Mouse (Mus musculus) gastrocnemius, postnatal 10 days (tissue): ENCODE results near the gene Ranbp17. TPM values are rescaled to one million over a fixed set of nuclear protein-coding genes. Genes with fewer than 3 reads are reported as not detected.
A peak's percentile ranks its signal among the peaks of the same experiment; 100 is the strongest.

ENCODE experiments used
- DNase-seq: peaks from one replicate; pipeline ENCODE4 v3.0.0; 2021; ENCODE audit warnings: mixed read lengths
- total RNA-seq, 2 experiments: library from RNA; stranded (reverse); gene quantifications; 2 replicates each; pipeline ENCODE4 v1.2.3; 2021

The Ranbp17 gene
- total RNA-seq, 2 experiments from 2014 or later: 1.9 to 2.8 TPM

DNA sequence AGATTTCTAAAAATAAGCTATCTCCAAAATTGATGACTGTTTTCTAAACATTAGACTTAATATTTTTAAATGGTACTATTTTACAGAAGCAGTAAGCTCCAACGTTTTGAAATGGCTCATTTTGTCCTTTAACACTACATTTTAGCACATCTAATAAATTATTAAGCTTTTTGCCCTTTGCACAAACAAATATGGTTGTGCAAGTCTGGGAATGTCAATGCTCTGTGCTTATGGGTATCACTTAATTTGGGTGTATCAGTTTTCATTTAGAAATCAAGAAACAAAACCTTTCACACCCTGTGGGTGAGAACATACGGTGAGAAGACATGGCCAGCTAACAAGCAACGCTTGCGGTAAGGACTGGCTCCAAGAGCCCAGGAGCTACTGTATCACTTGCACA, 108.9 kb downstream of the Ranbp17 start:
- DNase-seq: no peak

DNA sequence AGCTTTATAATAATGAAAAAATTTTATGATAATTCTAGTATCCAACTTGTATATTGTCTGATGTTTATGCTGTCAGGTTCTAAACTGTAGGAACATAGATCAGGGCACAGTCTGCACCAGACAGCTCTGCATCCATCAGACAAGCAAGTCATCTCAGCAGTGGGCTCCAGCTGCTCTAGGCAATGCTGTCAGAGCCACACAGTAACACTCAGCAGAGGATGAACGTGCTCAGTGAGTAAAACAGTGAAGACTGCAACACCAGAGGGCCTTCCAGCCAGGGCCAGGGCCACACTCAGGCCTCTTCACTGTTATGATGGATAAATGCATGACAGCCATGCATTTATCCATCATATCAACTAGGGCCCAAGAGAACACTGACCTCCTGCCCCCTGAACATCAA, 114.2 kb downstream of the Ranbp17 start:
- DNase-seq: no peak

DNA sequence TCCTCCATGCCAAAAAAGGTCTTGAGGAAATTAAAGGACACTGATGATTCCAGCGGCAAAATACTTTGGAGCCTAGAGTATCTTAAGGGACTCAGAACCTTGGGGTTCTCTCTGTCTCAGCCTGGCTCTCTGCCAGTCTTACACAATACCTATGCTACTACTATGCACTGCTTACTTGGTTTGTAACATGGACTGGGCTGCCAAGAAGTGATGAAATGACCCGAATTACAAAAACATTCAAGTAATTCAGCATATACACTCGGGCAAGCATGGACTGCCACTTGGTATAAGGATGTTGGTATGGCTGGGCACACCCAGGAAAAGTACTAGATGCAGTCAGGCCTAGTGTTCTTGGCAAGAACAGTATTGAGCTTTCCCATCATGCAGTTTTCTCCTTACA, 114.8 kb downstream of the Ranbp17 start:
- DNase-seq: no peak

DNA sequence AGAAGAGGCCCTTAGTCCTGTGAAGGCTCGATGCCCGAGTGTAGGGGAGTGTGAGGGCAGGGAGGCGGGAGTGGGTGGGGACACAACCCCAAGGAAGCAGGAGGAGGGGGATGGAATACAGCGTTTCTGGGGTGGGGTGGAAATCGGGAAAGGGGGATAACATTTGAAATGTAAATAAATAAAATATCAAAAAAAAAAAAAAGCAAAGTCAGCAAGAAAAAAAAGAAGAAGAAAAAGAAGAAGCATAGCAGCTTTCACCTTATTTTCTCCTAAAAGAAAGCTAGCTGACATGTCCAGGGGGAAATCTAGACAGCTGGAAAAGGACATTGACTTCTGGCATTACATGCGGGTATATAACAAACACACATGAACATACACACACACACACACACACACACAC, 117.3 kb downstream of the Ranbp17 start:
- no peak for DNase-seq

DNA sequence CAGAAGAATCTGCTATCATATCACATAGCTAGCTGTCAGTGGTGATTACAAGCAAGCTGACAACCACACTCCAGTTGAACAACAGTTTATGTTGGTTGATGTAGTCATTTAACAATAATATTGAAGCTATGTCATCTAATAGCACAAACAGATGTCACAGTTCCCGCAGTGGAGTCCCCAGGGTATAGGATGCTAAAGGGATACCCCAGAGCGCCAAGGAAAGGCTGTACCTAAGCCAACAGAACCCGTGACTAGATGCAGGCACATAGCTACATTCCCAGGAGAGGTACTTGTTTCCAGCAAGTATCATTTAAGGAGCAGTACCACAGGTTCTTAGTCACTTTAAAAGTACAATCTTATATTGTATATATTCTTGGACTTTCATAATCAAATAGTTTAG, 119.5 kb downstream of the Ranbp17 start:
- DNase-seq: no peak

DNA sequence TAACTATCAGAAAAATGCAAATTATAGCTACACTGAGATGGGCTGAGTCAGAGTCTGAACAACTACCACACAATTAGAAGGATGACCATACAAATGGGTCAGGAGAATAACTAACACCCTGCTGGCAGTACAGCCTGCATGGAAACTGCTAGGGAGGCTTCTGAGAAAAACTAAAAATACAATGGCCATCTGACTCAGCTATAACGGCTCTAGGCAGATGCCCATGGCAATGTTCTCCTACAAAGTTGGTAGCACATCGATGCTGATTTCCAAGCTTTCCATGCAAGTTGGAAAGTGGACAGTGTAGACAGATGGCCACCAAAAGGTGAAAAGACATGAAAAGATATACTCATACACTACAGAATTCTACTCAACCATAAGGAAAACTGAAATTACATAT, 124.9 kb downstream of the Ranbp17 start:
- DNase-seq: no peak

DNA sequence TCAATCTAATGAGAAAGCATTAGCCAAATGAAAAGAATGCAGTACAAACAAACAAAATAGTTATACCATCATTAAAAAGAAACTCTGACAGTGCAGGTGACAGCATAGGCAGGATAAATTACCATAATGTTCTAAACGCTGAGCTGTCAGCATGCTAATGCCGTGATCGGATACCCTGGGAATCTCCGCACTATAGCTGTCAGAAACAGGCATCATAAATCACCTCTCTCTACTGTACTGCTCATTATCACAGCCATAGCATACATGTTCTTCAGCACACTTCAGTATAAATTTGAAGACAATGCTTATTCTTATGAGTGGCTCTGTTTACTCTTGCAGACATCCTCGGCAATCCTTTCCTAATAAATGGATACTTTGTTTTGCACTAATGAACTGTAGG, 151.7 kb downstream of the Ranbp17 start:
- no peak for DNase-seq

DNA sequence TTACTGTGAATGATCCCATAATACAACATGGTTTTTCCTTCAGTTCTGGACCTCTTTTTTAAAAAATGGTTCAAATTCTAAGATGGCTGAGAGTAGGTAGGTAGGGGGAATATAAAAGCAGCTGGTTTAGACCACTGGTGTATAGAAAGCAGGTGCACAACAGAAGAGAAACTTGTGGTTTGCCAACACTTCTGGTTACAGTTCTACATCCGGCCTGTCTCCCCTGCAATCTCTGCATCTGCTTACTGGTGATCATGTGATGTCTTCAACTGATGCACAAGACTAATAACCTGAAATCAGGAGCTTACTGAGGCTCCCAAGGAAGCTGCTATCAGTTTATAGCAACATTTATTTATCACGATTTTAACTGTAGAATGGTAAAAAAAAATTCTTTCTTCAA, 164.3 kb downstream of the Ranbp17 start:
- DNase-seq: no peak

DNA sequence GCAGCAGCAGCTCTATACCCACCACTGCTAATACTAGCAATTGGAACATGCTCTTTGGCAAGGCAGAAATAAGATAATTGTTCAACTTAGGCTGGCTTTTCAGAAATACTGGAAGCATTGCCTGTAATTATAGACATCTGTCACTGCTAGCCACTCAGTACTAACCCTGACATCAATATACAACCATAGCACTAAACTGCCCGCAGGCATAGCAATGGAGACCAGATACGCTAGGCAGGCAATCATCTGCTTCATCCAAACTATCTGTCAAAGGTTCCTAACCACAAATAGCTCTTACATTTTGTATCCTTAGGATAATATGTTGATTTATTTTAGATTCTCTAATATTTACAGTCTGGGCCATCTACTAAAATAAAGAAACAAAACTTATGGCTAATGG, 171.5 kb downstream of the Ranbp17 start:
- no peak for DNase-seq

DNA sequence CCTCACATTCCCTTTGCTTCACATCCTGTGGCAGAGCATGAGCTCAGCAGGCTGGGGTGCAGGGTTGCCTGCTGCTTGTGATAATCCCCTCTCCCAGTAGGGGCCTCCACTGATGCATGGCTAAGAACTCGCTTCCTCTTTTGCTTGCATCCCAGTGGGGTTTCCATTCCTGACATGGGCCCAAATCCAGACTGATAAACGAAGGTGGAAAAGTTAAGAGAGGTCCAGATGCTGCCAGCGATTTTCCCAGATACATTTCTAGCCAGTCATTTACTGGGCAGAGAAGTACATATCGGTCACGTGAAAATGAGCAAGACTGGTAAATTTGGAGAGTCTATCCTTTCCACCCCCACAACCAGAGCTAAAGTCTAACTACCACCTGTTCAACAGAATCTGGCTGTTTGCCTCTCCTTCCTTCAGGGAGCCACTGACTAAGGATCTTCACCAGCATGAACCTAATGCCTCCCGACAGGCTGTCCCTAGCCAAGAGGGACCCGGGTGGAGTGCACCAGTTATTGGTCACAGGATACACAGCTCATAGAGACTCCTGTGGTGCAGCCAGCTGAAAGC, 176.9 kb downstream of the Ranbp17 start:
- peak; percentile 33 for DNase-seq

DNA sequence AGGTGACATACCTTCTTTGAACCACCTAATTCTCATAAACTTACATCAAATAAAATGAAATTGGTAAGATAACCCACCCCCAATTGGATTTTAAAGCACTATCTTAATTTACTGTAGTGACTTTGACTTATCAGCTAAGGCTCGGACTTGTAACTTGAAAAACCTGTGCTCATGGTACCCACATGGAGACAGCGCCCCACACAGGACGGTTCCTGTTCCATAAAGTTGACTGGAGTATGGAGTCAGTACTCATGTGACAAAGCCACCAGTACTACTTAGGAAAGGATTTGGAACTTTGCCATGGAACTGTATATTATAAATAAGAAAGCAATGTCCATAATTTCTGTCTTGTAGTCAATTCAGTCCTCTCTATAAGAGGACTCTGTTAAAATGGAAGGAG, 177.9 kb downstream of the Ranbp17 start:
- DNase-seq: no peak

DNA sequence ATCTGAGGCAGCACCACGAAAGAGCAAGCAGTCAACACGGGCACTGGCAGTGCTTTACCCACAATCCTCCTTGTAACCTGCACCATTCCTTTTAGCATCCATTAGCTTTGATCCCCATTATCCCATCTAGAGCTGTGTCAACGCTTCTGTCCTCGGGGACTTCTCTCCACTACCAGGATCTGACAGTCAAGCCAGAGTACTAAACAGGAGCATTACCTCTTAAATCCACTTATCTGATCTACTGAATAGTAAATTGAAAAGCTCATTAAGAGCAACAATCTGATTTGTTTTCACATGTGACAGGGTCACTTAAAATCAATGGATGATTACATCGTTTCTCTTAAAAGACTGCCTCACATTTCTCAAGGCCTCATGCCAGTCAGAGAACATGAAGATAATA, 181.4 kb downstream of the Ranbp17 start:
- DNase-seq: no peak

DNA sequence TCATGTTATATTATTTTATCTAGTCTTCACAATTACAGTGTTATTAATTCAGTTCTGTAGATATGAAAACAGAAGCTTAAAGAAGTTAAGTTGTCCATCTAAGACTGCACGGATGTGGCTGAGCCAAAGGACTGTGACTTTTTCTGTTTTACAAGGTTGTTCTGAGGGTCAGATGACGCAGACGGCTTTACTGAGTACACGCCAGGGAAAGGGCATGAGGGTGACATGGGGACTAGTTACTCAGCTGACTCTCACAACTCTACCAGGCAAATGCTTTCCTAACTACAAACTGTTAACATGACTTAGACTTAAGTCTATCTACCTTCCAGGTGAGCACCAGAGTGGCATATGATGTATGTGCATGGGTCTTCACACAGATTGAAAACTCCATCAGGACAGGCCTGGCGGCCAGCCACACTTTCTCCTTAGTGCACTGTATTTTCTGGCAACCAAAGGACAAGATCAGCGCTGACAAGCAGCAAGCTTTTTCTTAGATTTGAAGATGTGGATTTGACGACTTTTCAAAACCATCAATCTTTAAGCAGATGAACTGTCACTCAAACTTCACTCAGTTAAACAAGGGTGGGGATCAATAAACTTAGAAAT, 194.4 kb downstream of the Ranbp17 start:
- DNase-seq: no peak

DNA sequence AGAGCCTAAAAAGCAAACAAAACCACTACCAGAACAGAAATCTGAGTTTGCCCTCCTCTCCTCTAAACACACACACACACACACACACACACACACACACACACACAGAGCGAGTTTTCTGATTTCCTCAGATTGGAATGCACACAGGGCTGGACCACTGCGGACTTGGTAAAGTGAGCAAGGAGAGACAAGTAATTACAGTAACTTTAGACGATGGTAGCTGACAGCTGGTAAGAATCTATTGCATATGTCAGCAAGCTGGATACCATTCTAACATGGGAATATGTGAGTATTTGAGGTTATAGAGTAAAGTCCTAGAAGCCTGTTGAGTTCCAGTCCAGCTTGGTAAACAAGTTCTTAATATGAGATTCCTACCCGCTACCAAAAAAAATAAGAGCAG, 204.0 kb downstream of the Ranbp17 start:
- no peak for DNase-seq

DNA sequence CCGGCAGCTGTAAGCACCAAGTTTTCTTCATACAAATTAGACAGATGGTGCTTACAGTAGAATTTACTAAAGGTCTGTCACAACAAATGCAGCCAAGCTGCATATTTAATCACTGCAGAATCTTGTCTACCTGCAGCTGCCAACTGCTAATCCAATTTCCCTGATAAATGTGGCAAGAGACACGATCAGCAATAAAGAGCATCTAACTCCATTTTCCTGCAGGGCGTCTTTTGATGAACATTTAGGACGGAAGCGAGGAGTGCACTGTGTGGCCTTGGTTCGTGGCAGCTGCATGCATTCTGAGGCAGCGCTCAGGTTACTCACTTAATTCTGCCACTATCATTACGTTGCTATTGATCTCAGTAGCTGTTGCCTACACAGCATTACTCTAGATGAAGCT, 212.7 kb downstream of the Ranbp17 start:
- DNase-seq: no peak

DNA sequence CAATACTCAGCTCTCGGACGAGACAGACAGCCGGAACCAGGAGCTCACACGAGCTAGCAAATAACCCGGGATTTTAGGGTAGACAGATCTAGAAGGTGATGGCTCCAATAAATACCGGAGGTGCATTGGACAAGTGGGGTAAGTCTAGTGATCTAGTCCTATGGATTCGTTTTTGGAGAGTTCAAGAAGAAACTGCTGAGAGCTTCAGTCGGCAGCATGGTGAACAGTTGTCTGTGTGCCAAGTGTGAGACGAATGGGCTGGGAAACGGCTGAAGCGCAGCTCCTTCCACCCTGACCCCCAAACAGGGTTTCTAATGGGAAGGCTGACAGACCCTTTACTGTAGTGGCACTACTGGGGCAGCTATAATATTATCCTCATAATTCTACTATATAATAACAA, 214.2 kb downstream of the Ranbp17 start:
- DNase-seq: no peak

DNA sequence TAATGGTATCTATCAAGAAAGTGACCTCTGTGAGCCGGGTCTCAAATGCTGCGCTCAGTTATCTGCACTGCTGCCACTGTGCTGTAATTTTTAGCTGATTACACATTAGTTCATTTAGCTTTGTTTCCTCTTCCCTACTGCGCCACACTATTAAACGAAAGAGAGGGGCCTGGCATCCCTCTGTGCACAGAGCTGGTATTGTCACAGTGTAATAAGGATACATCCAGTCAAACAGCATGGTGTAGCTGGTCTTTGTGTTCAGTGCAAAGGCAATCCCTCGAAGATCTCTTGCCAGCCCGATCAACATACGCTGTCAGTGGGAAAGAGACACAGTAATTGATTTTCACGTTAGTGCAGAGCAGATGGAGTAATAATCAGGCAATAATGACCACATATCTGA, 216.4 kb downstream of the Ranbp17 start:
- no peak for DNase-seq

DNA sequence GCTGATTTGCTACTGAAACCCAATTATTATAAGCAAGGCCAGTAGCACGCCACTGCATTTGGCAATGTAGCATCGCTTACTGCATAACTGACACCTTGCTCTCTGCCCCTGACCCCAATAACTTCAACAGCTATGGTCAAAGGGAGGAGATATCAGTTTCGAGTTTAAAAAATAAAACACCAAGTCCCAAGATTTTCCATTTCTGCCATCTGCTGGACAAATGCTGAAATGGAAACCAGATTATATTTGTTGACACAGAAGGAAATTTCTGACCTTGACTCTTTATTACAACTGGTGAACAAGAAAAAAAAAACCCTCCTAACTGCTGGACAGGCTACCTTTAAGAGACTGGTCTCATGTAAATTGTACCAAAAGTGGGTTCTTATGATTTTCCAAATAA, 218.1 kb downstream of the Ranbp17 start:
- DNase-seq: no peak

DNA sequence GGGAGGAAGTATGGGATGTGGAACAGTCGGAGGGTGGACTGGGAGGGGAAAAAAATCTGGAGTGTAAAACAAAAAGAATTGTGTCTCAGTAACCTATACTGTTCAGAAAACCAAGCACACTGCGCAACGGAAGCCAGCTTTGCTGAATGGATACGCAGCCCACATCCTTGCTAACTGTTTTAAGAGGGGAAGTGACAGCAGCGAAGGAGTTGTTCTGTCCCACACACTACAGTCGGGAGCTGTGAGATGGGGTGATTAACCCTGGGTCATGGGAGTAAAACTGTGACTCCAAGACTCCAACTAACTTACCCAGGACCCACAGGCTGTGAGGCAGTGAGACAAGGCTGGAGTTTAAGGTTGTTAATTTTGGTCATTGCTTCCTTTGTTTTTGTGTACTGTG, 219.5 kb downstream of the Ranbp17 start:
- no peak for DNase-seq

DNA sequence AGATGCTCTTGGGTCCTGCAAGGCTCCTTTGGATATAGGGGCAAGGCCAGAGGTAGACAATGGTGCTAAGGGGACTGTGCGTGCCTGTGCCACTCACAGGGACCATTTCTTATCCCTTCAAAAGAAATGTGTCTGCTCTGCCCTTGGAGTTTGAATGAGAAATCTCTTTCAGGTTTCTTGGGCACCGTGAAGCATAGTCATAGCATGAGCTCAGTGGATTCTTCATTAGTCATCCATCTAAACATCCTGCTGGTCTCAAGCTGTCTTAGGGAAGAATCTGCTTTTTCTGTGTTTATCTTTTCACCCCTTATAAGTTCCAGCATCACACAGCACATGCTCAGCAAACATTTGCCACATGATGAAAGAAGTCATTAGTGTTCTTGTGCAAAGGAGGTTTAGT, 235.0 kb downstream of the Ranbp17 start:
- no peak for DNase-seq

DNA sequence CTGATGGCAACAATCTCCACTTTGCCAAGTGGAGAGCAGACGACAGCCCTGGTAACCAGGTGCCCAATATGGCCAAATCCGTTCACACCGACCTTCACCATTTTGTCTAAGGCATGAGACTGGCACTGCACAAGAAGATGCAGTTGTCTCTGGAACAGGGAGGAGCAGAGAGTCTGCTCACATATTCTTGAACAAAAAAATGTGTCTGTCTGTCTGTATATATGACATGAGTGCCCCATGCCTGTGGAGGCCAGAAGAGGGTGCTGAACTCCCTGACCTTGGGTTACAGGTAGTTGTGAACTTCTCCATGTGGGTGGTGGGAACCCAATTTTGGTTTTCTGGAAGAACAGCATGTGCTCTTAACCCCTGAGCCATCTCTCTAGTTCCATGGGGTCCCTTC, 236.9 kb downstream of the Ranbp17 start, which contains the start of gene Gm12117:
Gene Gm12117, minus strand, starts transcription at position 101 of the 400 bp plus-strand sequence.
- DNase-seq: no peak

DNA sequence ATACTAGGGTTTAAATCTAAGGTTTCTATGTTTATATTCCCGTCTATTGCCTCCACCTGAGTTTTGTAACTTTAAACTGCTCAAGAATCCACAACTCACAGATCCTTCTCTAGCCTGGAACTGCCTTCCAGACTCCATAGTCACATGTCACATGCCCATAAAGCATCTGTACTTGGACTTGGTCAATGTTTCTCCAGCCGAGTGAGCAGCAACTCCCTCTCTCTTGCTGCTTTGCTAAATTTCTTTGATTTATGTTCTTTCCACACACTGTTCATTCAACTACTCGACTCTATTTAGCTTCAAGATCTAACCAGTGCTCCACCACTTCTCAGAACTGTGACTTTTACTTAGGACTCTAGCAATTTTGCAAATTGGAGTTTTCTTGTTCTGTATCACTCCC, 238.7 kb downstream of the Ranbp17 start:
- no peak for DNase-seq

DNA sequence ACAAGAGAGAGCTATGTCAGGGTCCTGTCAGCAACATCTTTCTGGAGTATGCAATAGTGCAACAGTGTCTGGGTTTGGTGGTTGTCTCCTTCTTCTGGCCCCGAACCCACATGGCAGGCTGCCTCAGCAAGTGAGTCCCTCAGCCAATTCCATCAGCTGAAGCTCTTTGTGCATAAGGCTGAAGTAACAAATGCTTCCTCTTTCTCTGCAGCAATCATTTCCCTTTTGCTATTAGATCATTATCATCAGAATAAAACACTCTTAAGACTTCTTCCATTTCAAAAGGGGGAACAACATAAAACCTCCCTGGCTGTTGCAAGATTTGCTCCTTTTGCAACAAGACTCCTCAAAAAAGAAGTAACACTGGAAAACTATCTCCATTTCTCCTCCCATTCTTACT, 239.3 kb downstream of the Ranbp17 start:
- no peak for DNase-seq

DNA sequence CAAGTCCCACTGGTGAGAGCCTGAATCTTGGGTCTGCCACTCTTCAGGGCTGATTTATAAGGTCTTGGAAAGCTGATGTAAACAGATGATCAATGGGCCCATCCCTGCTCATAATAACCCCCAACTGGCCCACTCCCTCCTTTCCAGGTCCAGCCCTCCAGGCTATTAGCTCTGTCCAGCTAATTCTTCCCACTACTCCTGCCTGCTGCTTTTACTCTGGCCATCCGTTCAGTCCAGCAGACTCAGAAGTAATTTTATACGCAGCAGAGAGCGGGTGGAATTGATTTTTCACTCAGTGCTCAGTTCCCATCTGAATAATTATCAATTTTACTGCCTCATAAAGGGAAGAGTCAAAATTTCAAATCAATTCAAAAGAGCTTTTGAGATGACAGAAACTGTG, 273.3 kb downstream of the Ranbp17 start:
- DNase-seq: no peak

DNA sequence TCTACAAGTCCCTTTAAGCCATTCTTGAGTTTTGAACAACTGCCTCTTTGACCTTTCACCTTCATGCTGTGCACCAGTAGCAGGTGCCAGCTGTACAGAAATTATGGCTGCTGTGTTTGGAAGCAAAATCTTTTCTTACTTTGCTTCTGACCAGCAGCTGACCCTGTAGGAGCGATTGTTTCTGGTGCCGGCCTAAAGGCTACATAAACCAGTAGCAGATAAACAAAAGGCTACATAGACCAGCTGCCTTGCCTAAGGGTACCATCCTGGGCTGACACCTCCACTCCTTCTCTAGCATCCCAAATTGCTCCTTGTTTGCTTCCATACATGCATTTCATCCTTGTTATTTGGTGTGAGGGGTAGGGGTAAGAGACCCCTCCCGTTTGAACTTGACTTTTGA, 279.4 kb downstream of the Ranbp17 start:
- no peak for DNase-seq
